Mouse (Mus musculus) myocyte (in vitro differentiated cells): ENCODE results near the gene Bckdhb. TPM values are rescaled to one million over a fixed set of nuclear protein-coding genes. Genes with fewer than 3 reads are reported as not detected.

Source experiments
- H3K27me3 ChIP-seq: one replicate; pipeline ENCODE4 v1.6.1; 2011; ENCODE audit not compliant: control insufficient read depth, insufficient read depth, insufficient read length
- H3K36me3 ChIP-seq: one replicate; pipeline ENCODE4 v1.6.1; 2011; ENCODE audit not compliant: control insufficient read depth, insufficient read depth
- H3K4me2 ChIP-seq: one replicate; pipeline ENCODE4 v1.6.1; 2011; ENCODE audit warnings: low read depth, control low read depth
- H3K4me3 ChIP-seq: one replicate; pipeline ENCODE4 v1.5.1; 2011; ENCODE audit warnings: mild to moderate bottlenecking, control low read depth, moderate library complexity
- H3K79me2 ChIP-seq: one replicate; pipeline ENCODE4 v1.6.1; 2011; ENCODE audit not compliant: control insufficient read depth, insufficient read depth
- H3ac ChIP-seq: one replicate; pipeline ENCODE4 v1.6.1; 2011; ENCODE audit not compliant: control insufficient read depth, insufficient read length
- MYOD1 ChIP-seq, 3 experiments: IDR thresholded peaks; one replicate each; pipeline ENCODE4 v1.6.1; 2011; ENCODE audit warnings: control low read depth in 2 of 3, low read depth in 2 of 3, mild to moderate bottlenecking in 2 of 3, moderate library complexity in 1 of 3; ENCODE audit not compliant: insufficient read length in 2 of 3, control insufficient read depth in 1 of 3
- POLR2A ChIP-seq: IDR thresholded peaks from one replicate; pipeline ENCODE4 v1.6.1; 2011; ENCODE audit warnings: low read depth, mild to moderate bottlenecking, control low read depth, moderate library complexity; ENCODE audit not compliant: insufficient read length
- POLR2AphosphoS2 ChIP-seq: IDR thresholded peaks from one replicate; pipeline ENCODE4 v1.6.1; 2011; ENCODE audit warnings: low read depth, control low read depth; ENCODE audit not compliant: insufficient read length
- REST ChIP-seq: IDR thresholded peaks from one replicate; pipeline ENCODE4 v1.6.1; 2011; ENCODE audit warnings: mild to moderate bottlenecking, control low read depth, moderate library complexity; ENCODE audit not compliant: insufficient read depth, insufficient read length
- SRF ChIP-seq: IDR thresholded peaks from one replicate; pipeline ENCODE4 v1.6.1; 2011; ENCODE audit warnings: low read depth; ENCODE audit not compliant: control insufficient read depth, insufficient read length
- TCF12 ChIP-seq: IDR thresholded peaks from one replicate; pipeline ENCODE4 v1.6.1; 2011; ENCODE audit warnings: mild to moderate bottlenecking, control low read depth; ENCODE audit not compliant: poor library complexity, insufficient read depth, severe bottlenecking
- polyA plus RNA-seq: library from polyadenylated mRNA; unstranded; fragments of >200 nt; fragmentation: generic; extraction: Trizol; gene quantifications from one replicate; pipeline ENCODE4 v1.2.1, GENCODE M21; 2012; ENCODE audit warnings: missing spikeins

Gene Bckdhb
- polyA plus RNA-seq, 1 experiment, result 4.3 TPM

DNA sequence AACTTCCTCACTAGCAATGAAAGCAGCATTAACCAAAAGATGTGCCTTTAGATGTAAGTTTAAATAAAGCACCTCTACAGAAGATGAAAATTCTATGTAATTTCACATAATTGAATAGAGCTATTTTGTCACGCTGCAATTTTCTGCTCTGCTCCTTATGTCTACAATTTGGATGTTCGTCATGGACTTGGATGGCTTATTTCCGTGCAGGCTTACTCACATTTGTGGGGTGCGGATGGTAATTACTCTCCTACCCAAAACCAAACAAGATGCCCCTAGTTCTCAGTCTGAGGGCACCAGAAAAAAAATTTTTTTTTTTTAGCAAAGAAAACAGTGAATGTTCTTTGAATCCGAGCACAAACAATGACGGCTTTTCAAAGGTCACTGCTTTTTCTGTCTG, 212.2 kb downstream of the Bckdhb start:
- H3K27me3 ChIP-seq, result no peaks in the 10 kb centered on the region
- H3K4me2 ChIP-seq, result no peak overlapping the region
- no peaks in the 10 kb centered on the region for H3K36me3 ChIP-seq
- H3ac ChIP-seq, result no peak overlapping the region
- no peak for TF ChIP-seq POLR2AphosphoS2
- no peak for TF ChIP-seq TCF12
- no peak for TF ChIP-seq MYOD1 (IDR thresholded peaks at IDR 0.05; ENCODE audit: control insufficient read depth in 1 of 3, insufficient read length in 2 of 3, low read depth in 2 of 3)
- no peak for TF ChIP-seq REST
- H3K4me3 ChIP-seq, result no peak overlapping the region
- no peaks in the 10 kb centered on the region for H3K79me2 ChIP-seq

DNA sequence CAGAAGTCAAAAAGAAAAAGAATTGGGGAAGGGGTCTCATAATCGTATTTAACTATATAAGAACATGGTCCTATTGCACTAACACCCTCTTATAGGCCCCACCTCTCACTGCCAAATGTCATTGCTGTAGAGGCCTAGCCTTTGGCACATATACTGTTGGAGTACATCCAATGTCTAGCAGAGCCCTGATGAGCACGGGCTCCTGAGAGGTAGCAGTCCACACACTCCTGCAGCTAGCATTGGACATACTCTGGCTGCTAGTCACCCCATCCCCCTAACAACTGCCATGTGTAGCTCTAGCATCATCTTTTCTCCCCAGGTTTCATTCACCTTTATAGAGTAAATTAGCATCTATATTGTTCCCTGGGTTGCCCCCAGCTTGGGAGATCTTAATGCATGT, 223.2 kb downstream of the Bckdhb start:
- Histone ChIP-seq H3K27me3 (no peaks in the 10 kb centered on the region), H3K4me3 (no peak overlapping the region), H3K36me3 (no peaks in the 10 kb centered on the region), H3ac (no peak overlapping the region), H3K4me2 (no peak overlapping the region), H3K79me2 (no peaks in the 10 kb centered on the region)
- TF ChIP-seq POLR2A (no peak), SRF (no peak)

Other genes with a start within 250 kb of the Bckdhb start
- 1.3 TPM for gene Elovl4, start 118.9 kb upstream of the Bckdhb start, polyA plus RNA-seq
- gene Ttk, start 90.5 kb upstream of the Bckdhb start, polyA plus RNA-seq, result 3.0 TPM